Mouse (Mus musculus) liver, embryonic 14 days (tissue): ENCODE data around the gene Mfsd6. TPM values are rescaled to one million over a fixed set of nuclear protein-coding genes. Genes with fewer than 3 reads are reported as not detected.

Experiments
- polyA plus RNA-seq: library from polyadenylated mRNA; depleted of rRNA; stranded (reverse); fragments of >200 nt; gene quantifications from 2 replicates; pipeline ENCODE4 v1.2.3, GENCODE M21; 2012; rRNA removed

Mfsd6 gene
- 0.45 and 0.49 TPM in 2 replicates for polyA plus RNA-seq

DNA sequence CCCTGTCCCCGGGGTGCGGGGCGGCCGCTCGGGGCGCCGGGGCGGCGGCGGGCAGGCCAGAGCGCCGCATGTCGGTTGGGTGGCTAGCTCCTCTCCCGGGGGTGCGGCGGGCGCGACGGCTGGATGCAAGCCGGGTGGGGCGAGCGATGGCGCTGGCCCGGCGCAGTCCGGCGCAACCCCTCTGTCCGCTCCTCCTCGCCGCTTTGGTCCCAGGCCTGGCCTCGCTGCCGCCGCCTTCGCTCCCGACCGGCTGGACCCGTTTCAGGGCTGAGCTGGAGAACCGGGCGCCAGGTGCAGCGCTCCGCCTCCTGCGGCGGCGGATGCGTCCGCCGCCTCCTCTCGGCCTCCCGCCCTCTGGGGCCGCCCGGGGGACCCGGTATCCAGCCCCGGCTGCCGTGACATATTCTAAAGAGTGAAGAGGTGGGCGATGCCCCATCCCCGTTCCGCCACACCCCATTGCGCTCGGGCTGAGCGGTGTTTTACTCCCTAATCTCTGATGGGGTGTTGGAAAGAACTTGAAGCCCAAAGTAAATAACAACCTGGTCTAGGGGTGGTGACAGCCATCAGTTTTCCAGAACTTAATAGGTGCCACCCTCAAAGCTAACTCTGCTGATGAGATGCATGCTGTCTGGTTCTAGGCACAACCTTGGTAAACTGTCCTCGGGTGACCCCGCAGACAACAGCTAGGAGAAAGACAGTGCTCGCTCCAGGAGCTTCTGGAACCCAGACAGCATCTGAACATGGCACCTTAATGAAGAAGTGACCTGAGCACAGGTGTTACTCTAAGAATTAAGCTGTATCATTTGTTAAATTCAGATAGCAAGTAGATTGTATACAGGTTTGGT is at the start of gene Mfsd6:
Gene Mfsd6 (minus strand): TSS at position 407 of the 845 bp plus-strand sequence.

DNA sequence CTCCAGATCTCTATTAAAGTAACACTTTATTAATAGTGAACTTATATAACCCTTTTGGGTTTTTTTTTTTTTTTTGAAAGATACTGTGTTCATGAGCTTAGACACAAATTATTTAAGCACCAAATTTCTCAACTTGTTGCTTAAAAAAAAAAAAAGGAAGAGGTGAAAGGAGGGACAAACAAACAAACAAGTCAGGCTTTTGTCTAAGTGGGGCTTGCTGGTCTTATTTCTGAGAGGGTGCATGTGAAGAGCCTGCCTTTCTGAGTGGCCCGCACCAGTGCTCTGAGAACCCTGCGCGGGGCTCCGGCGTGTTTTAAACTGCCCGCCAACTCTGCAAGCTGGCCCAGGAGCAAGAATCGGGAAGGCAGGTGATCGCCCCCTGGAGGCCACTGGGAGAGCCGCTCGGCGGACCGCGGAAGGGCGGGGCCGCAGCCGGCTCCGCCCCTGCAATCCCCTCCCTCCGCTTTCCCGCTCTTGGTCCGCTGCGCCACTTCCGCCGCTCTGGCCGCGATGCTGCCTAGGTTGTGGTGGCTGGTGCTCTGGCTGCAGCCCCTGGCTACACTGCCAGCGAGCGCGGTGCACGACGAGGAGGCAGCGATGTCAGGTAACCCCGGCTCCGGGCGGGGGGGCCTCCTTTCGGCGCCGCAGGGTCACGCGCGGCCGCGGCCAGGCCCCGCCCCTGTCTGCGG is 96.9 kb downstream of the Mfsd6 start, which contains the start of gene Nemp2:
Gene Nemp2 (plus strand): TSS at position 456 of the 689 bp plus-strand sequence.

Other genes starting within 250 kb of the Mfsd6 start
- 7.2 and 8.5 TPM in 2 replicates for gene Nab1, start 226.8 kb downstream of the Mfsd6 start, polyA plus RNA-seq
- 2.5 and 3.0 TPM in 2 replicates for gene Nemp2, start 96.8 kb downstream of the Mfsd6 start, polyA plus RNA-seq
- 1.5 and 1.7 TPM in 2 replicates for gene Inpp1, start 90.2 kb upstream of the Mfsd6 start, polyA plus RNA-seq
- 11.8 and 13.8 TPM in 2 replicates for gene Hibch, start 117.5 kb upstream of the Mfsd6 start, polyA plus RNA-seq